Mouse (Mus musculus) cerebellum, adult 2 months (tissue): ENCODE data around the gene Ntng1. TPM values are rescaled to one million over a fixed set of nuclear protein-coding genes. Genes with fewer than 3 reads are reported as not detected.

Experiments
- DNase-seq, 2 experiments: peaks; one replicate each; pipeline ENCODE4 v3.0.0; 2021
- H3K27ac ChIP-seq: fragments of 200-500 bp; 2 replicates; pipeline ENCODE4 v1.5.1; 2012; ENCODE audit warnings: low read length, control low read depth, inconsistent platforms; ENCODE audit not compliant: insufficient read depth
- H3K27me3 ChIP-seq: fragments of 200-500 bp; 2 replicates; pipeline ENCODE4 v1.6.1; 2012; ENCODE audit warnings: inconsistent platforms, mild to moderate bottlenecking, low read length, moderate library complexity; ENCODE audit not compliant: control insufficient read depth, insufficient read depth
- H3K4me1 ChIP-seq: fragments of 200-500 bp; 2 replicates; pipeline ENCODE4 v1.6.1; 2011; ENCODE audit warnings: low read length; ENCODE audit not compliant: control insufficient read depth, insufficient read depth
- H3K4me3 ChIP-seq: fragments of 200-500 bp; replicated peaks from 2 replicates; pipeline ENCODE3; 2011; ENCODE audit warnings: mild to moderate bottlenecking, low read depth, low read length, control low read depth; ENCODE audit not compliant: insufficient read depth
- CTCF ChIP-seq: fragments of 200-500 bp; IDR thresholded peaks from 2 replicates; pipeline ENCODE4 v1.5.1; 2011; ENCODE audit warnings: low read depth, mild to moderate bottlenecking, control low read depth, low read length, moderate library complexity, borderline replicate concordance; ENCODE audit not compliant: insufficient read depth
- POLR2A ChIP-seq: fragments of 200-500 bp; IDR thresholded peaks from 2 replicates; pipeline ENCODE4 v1.6.1; 2011; ENCODE audit warnings: low read length, control low read depth, borderline replicate concordance; ENCODE audit not compliant: insufficient read depth
- WGBS: fragments of 180-500 bp; shearing (Covaris S2); methylation state at CpG from one replicate; pipeline ENCODE4 v1.1.7; 2018; 5-methylcytosine and 5-hydroxymethylcytosine counted together
- polyA plus RNA-seq: library from polyadenylated mRNA; depleted of rRNA; stranded (reverse); fragments of >200 nt; gene quantifications from 2 replicates; pipeline ENCODE4 v1.2.3, GENCODE M21; 2012

Ntng1 gene
- polyA plus RNA-seq, 1 experiment: 27.8 TPM

GRCm38 (mm10) chr3:110092521-110092920 is 51.3 kb downstream of the Ntng1 start:
- Histone ChIP-seq H3K27ac (no peak overlapping the region), H3K4me1 (no peaks in the 10 kb centered on the region), H3K27me3 (no peaks in the 10 kb centered on the region), H3K4me3 (no peak overlapping the region)
- 73% methylated on average over 3 of the region's 3 CpGs for WGBS
- DNase-seq: no peak
- no peak for TF ChIP-seq CTCF

- DNase-seq: no peak
- H3K4me1 ChIP-seq: no peaks in the 10 kb centered on the region
- 93% methylated on average over 6 of the region's 6 CpGs for WGBS
- H3K4me3 ChIP-seq: no peak overlapping the region
- H3K27me3 ChIP-seq: no peaks in the 10 kb centered on the region
- no peak for TF ChIP-seq CTCF
- no peak for TF ChIP-seq POLR2A
- no peak overlapping the region for H3K27ac ChIP-seq
These were observed 56.6 kb downstream of the Ntng1 start for GRCm38 (mm10) chr3:110087189-110087588.

GRCm38 (mm10) chr3:110085336-110085735 is 58.5 kb downstream of the Ntng1 start:
- Histone ChIP-seq H3K27ac (no peak overlapping the region), H3K4me3 (no peak overlapping the region), H3K27me3 (no peaks in the 10 kb centered on the region), H3K4me1 (no peaks in the 10 kb centered on the region)
- TF ChIP-seq POLR2A (no peak), CTCF (no peak)
- WGBS: 85% methylated on average over 2 of the region's 2 CpGs
- DNase-seq: no peak

GRCm38 (mm10) chr3:110064709-110065256 is 79.0 kb downstream of the Ntng1 start:
- 92% methylated on average over 6 of the region's 6 CpGs for WGBS
- no peak overlapping the region for H3K4me3 ChIP-seq
- no peaks in the 10 kb centered on the region for H3K27me3 ChIP-seq
- H3K4me1 ChIP-seq: peaks cover under 1% of the 10 kb centered on the region; the same call in 1 of the 2 replicates
- no peak overlapping the region for H3K27ac ChIP-seq
- no peak for TF ChIP-seq CTCF
- no peak for TF ChIP-seq POLR2A
- DNase-seq: no peak

GRCm38 (mm10) chr3:110055915-110056314 is 87.9 kb downstream of the Ntng1 start:
- Histone ChIP-seq H3K27ac (no peak overlapping the region), H3K27me3 (no peaks in the 10 kb centered on the region), H3K4me3 (no peak overlapping the region), H3K4me1 (no peaks in the 10 kb centered on the region)
- no peak for DNase-seq
- WGBS: 72% methylated on average over 6 of the region's 6 CpGs
- TF ChIP-seq CTCF: no peak
- no peak for TF ChIP-seq POLR2A

- no peak overlapping the region for H3K27ac ChIP-seq
- DNase-seq: no peak
- TF ChIP-seq CTCF (no peak), POLR2A (no peak)
- WGBS: 94% methylated on average over 6 of the region's 6 CpGs
- no peaks in the 10 kb centered on the region for H3K27me3 ChIP-seq
- no peak overlapping the region for H3K4me3 ChIP-seq
- H3K4me1 ChIP-seq: no peaks in the 10 kb centered on the region
These were observed 88.4 kb downstream of the Ntng1 start for GRCm38 (mm10) chr3:110055433-110055832.

GRCm38 (mm10) chr3:110054125-110054524 is 89.7 kb downstream of the Ntng1 start:
- 88% methylated on average over 2 of the region's 2 CpGs for WGBS
- no peak for DNase-seq
- Histone ChIP-seq H3K4me1 (no peaks in the 10 kb centered on the region), H3K27me3 (no peaks in the 10 kb centered on the region), H3K27ac (no peak overlapping the region), H3K4me3 (no peak overlapping the region)
- TF ChIP-seq POLR2A: no peak
- TF ChIP-seq CTCF: no peak

GRCm38 (mm10) chr3:110048152-110048551 is 95.7 kb downstream of the Ntng1 start:
- WGBS: 79% methylated on average over 6 of the region's 6 CpGs
- Histone ChIP-seq H3K4me3 (no peak overlapping the region), H3K27me3 (no peaks in the 10 kb centered on the region), H3K27ac (no peak overlapping the region), H3K4me1 (no peaks in the 10 kb centered on the region)
- DNase-seq: no peak
- TF ChIP-seq POLR2A (no peak), CTCF (no peak)
